In the genomic region with DNA sequence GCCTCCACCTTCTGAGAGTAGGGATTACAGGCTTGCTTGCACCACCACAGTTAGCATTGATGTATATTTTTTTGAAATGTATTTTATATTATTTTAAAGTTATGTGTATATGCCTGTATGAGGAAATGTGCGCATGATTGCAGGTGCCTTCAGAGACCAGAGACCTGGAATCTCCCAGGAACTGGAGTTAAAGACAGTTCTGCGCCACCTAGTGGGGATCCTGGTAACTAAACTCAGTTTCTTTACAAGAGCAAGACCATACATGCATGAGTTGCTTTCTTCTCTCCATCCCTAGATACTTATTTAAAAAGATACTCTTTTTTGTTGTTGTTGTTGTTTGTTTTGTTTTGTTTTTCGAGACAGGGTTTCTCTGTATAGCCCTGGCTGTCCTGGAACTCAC, we compare ENCODE assay signal across 7 mouse cellular contexts. TPM values are rescaled to one million over a fixed set of nuclear protein-coding genes. Genes with fewer than 3 reads are reported as not detected.
DNase-seq lines count a peak whose midpoint lies in the region; ATAC-seq and TF ChIP-seq lines count a peak whose summit lies in the region.

No protein-coding gene starts in this region.

- peak; percentile 64 for DNase-seq in kidney, adult 18-20 months
- peak; percentile 78 for DNase-seq in CH12.LX (ENCODE audit: extremely low read depth)
- DNase-seq in R1 (ENCODE audit: low read depth, low spot score) = peak; percentile 90
- peak; percentile 89 for DNase-seq in embryo, embryonic 10.5 days (ENCODE audit: low spot score)
- peak; percentile 41 to 84 for DNase-seq in layer of hippocampus, postnatal 25 days (ENCODE audit: extremely low spot score in 1 of 2, low spot score in 1 of 2)
- peak; percentile 54 for DNase-seq in retina, postnatal 7 days (ENCODE audit: low read depth, low spot score)

- in situ Hi-C loops in CH12.LX (cut with MboI; ENCODE audit: low pct_ligation_motif_present, low pct_unique_long_range_greater_than_20kb, low sequenced_read_pairs) = loop anchor here (25.0 kb wide), 1 partner anchor 428 kb away; no protein-coding TSS in a partner anchor

- TF ChIP-seq POLR2A in CH12.LX (IDR thresholded peaks at IDR 0.05; ENCODE audit: low read depth, low read length) = no peak

- no peaks in the 10 kb centered on the region; the same call in 1 of the 2 replicates for H3K79me2 ChIP-seq in CH12.LX (replicated peaks; ENCODE audit: control insufficient read depth, extremely low read depth, insufficient read depth, poor library complexity, severe bottlenecking)

- no peaks in the 10 kb centered on the region for H3K27me3 ChIP-seq in kidney, embryonic 14.5 days (ENCODE audit: control insufficient read depth, insufficient read depth, low read length)
- no peaks in the 10 kb centered on the region for H3K27me3 ChIP-seq in CH12.LX (replicated peaks)

- H3K36me3 ChIP-seq in kidney, embryonic 14.5 days (ENCODE audit: control insufficient read depth, insufficient read depth, low read length) = no peaks in the 10 kb centered on the region
- no peaks in the 10 kb centered on the region for H3K36me3 ChIP-seq in CH12.LX (replicated peaks in 1 of 2; ENCODE audit: control insufficient read depth in 1 of 2, insufficient read depth in 1 of 2, low read length in 1 of 2)

- no peak; the same call in none of the 2 replicates for TF ChIP-seq RAD21 in CH12.LX (IDR thresholded peaks at IDR 0.05; ENCODE audit: low read depth, low read length)

- 14% methylated on average over 3 of the region's 3 CpGs for WGBS in kidney, embryonic 14.5 days

- no peaks in the 10 kb centered on the region for H3K9me3 ChIP-seq in kidney, embryonic 14.5 days (ENCODE audit: control insufficient read depth, low read length)
- H3K9me3 ChIP-seq in CH12.LX (replicated peaks; ENCODE audit: low read length) = no peaks in the 10 kb centered on the region

- no peak overlapping the region for H3K27ac ChIP-seq in kidney, embryonic 14.5 days (ENCODE audit: low read depth, low read length)
- no peak overlapping the region for H3K27ac ChIP-seq in CH12.LX (ENCODE audit: insufficient read depth, low read depth)

- H3K9ac ChIP-seq in kidney, embryonic 14.5 days (ENCODE audit: low read depth, low read length) = no peak overlapping the region
- H3K9ac ChIP-seq in CH12.LX (ENCODE audit: insufficient read depth, low read depth) = no peak overlapping the region

- ATAC-seq in kidney, embryonic 14.5 days (ENCODE audit: low FRiP score, low TSS enrichment) = no peak

- no peak overlapping the region for H3K4me3 ChIP-seq in kidney, embryonic 14.5 days (ENCODE audit: low read length)
- no peak overlapping the region for H3K4me3 ChIP-seq in CH12.LX (replicated peaks in 1 of 3; ENCODE audit: low read depth in 2 of 3, low read length in 2 of 3, poor library complexity in 1 of 3)

- dilution Hi-C loops in CH12.LX (cut with MboI; ENCODE audit: extremely low pct_ligation_motif_present, extremely low pct_unique_long_range_greater_than_20kb, low sequenced_read_pairs) = no loop called here

- no peak overlapping the region for H3K4me2 ChIP-seq in kidney, embryonic 14.5 days (replicated peaks; ENCODE audit: low read depth, low read length)
- H3K4me2 ChIP-seq in CH12.LX (ENCODE audit: insufficient read depth, low read depth, poor library complexity, severe bottlenecking) = no peak overlapping the region

- no peaks in the 10 kb centered on the region for H3K4me1 ChIP-seq in kidney, embryonic 14.5 days (ENCODE audit: control insufficient read depth, insufficient read depth, low read length)
- peaks cover 4 to 16% of the 10 kb centered on the region in 2 experiments for H3K4me1 ChIP-seq in CH12.LX (ENCODE audit: control insufficient read depth in 1 of 2, insufficient read depth in 2 of 2)

- no peak for TF ChIP-seq EP300 in CH12.LX (IDR thresholded peaks at IDR 0.05; ENCODE audit: low read length)

- peak; percentile 55 to 81; a peak in 3 of 4 replicates for TF ChIP-seq CTCF in CH12.LX (conservative IDR thresholded peaks at IDR 0.05 in 1 of 2, IDR thresholded peaks at IDR 0.05 in 1 of 2; ENCODE audit: low read depth in 2 of 2, low read length in 2 of 2)

TF ChIP-seq in CH12.LX, 34 proteins besides CTCF, POLR2A, EP300 and RAD21:
- TF ChIP-seq MAZ (IDR thresholded peaks at IDR 0.05; ENCODE audit: low read depth, low read length) (no peak), TCF12 (IDR thresholded peaks at IDR 0.05; ENCODE audit: low read depth, low read length) (no peak), MXI1 (IDR thresholded peaks at IDR 0.05; ENCODE audit: low read depth, low read length) (no peak), SMC3 (IDR thresholded peaks at IDR 0.05; ENCODE audit: low read depth, low read length) (peak; percentile 43), ZNF384 (IDR thresholded peaks at IDR 0.05; ENCODE audit: low read depth, low read length) (no peak), SIN3A (IDR thresholded peaks at IDR 0.05; ENCODE audit: low read length) (no peak), E2F4 (IDR thresholded peaks at IDR 0.05; ENCODE audit: insufficient replicate concordance, low read depth, low read length) (no peak)

RNA-seq across cellular contexts. Expression of gene Ggcx, which starts 4.5 kb away (rescaled TPM):
- 10.3 and 24.7 TPM in 2 replicates for polyA plus RNA-seq in kidney, embryonic 14.5 days (2014; fragmentation: Nextera tagmentation; extraction: Ambion mirVana)
- total RNA-seq in CH12.LX (2012; rRNA removed) (6.6 and 6.7 TPM in 2 replicates), CH12.LX (2014; rRNA removed) (6.5 and 7.8 TPM in 2 replicates)
- polyA plus RNA-seq in CH12.LX (2012; ENCODE audit: insufficient read length, low read depth) = 4.7 and 5.2 TPM in 2 replicates
- total RNA-seq in layer of hippocampus, postnatal 25 days (2021) = 10 to 100 TPM; 19.8 to 22.4 TPM

RNA-seq across cellular contexts. Expression of gene Vamp8, which starts 19.1 kb away (rescaled TPM):
- 114 and 143 TPM in 2 replicates for polyA plus RNA-seq in kidney, embryonic 14.5 days (2014; fragmentation: Nextera tagmentation; extraction: Ambion mirVana)
- total RNA-seq in CH12.LX (2012; rRNA removed) = 105 and 110 TPM in 2 replicates
- total RNA-seq in CH12.LX (2014; rRNA removed) = 111 and 130 TPM in 2 replicates
- polyA plus RNA-seq in CH12.LX (2012; ENCODE audit: insufficient read length, low read depth) = 98.9 and 114 TPM in 2 replicates
- 10 to 100 TPM; 14.3 to 16.2 TPM for total RNA-seq in layer of hippocampus, postnatal 25 days (2021)

RNA-seq across cellular contexts. Expression of gene Vamp5, which starts 29.3 kb away (rescaled TPM):
- 32.1 and 38.4 TPM in 2 replicates for polyA plus RNA-seq in kidney, embryonic 14.5 days (2014; fragmentation: Nextera tagmentation; extraction: Ambion mirVana)
- total RNA-seq in CH12.LX (2012; rRNA removed) (1.5 and 2.5 TPM in 2 replicates), CH12.LX (2014; rRNA removed) (0.50 and 0.59 TPM in 2 replicates)
- 0.90 and 2.2 TPM in 2 replicates for polyA plus RNA-seq in CH12.LX (2012; ENCODE audit: insufficient read length, low read depth)
- 1 to 10 TPM; 3.9 to 4.6 TPM for total RNA-seq in layer of hippocampus, postnatal 25 days (2021)

RNA-seq across cellular contexts. Expression of gene Mat2a, which starts 29.8 kb away (rescaled TPM):
- polyA plus RNA-seq in kidney, embryonic 14.5 days (2014; fragmentation: Nextera tagmentation; extraction: Ambion mirVana) = 322 and 463 TPM in 2 replicates
- total RNA-seq in CH12.LX (2012; rRNA removed) (166 and 274 TPM in 2 replicates), CH12.LX (2014; rRNA removed) (218 and 232 TPM in 2 replicates)
- 429 and 456 TPM in 2 replicates for polyA plus RNA-seq in CH12.LX (2012; ENCODE audit: insufficient read length, low read depth)
- 100 to 1,000 TPM; 155 to 171 TPM for total RNA-seq in layer of hippocampus, postnatal 25 days (2021)

RNA-seq across cellular contexts. Expression of gene Rnf181, which starts 42.8 kb away (rescaled TPM):
- 103 and 106 TPM in 2 replicates for polyA plus RNA-seq in kidney, embryonic 14.5 days (2014; fragmentation: Nextera tagmentation; extraction: Ambion mirVana)
- total RNA-seq in CH12.LX (2012; rRNA removed) (51.0 and 63.2 TPM in 2 replicates), CH12.LX (2014; rRNA removed) (64.0 and 83.2 TPM in 2 replicates)
- 73.7 and 88.7 TPM in 2 replicates for polyA plus RNA-seq in CH12.LX (2012; ENCODE audit: insufficient read length, low read depth)
- 10 to 100 TPM; 75.9 to 83.5 TPM for total RNA-seq in layer of hippocampus, postnatal 25 days (2021)

Comparison
In these comparisons a context has a peak if more than half of its experiments do, and no peak if none do; other contexts are left out.
1. RNA of gene Vamp8, which starts 19.1 kb away (total RNA-seq): 105 to 130 TPM in CH12.LX; 14.3 to 16.2 TPM in layer of hippocampus, postnatal 25 days; every median in the first group is over 4 times any median in the second.
2. Peak in every context shown above with its lines, with median percentiles within 50 percentile points of each other: DNase-seq.